Mouse (Mus musculus) cerebellum, adult 9-11 months (tissue): ENCODE data around the gene Slc12a3.
A peak's percentile ranks its signal among the peaks of the same experiment; 100 is the strongest.
"Not testable (repeated sequence)": the region's sequence is repeated elsewhere in the genome, so short reads cannot be mapped to it uniquely, and the experiment has no call there.

ENCODE experiments used
- DNase-seq: peaks from one replicate; pipeline ENCODE4 v3.0.0; 2022

Gene Slc12a3

DNA sequence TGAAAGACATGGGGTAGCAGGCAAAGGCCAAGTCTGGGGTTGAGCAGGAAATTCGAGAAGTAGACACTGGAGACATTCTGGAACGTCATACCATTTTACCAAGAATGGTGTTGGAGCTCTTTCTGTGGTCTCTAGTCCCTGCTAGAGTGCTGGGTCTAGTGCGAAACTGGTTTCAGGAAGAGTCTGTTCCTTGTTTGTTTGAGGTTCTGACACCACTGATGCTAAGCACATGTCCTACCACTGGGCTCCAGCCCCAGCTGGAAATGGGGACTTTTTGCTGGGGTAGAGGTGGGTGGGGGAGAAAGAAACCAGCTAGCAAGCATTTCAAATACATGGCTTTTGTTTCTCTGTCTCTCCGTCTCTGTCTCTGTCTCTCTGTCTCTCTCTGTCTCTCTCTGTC lies 48.0 kb downstream of the Slc12a3 start:
- DNase-seq, result no peak

DNA sequence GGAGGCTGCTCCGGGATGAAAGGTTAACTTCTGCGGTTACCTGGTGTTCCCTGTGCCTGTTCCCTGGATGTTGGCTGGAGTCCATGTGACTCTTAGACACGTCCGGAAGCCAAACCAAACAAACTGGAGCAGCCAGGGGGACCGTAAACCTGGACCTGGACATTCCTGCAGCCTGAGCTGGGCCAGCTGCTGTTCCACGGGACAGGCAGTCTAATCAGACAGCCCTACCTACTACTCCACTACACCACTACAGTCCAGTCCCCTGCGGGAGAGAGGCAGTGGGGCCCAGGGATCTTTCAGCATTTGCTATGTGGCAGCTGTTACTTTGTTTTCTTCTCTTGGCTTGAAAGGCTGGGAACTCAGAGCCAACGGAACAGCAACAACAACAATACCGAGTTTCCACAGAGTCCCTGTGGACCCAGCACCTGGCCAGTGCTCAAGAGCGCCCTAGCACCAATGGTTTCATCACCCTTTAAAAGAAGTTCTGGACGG lies 48.8 kb downstream of the Slc12a3 start:
- DNase-seq, result no peak

DNA sequence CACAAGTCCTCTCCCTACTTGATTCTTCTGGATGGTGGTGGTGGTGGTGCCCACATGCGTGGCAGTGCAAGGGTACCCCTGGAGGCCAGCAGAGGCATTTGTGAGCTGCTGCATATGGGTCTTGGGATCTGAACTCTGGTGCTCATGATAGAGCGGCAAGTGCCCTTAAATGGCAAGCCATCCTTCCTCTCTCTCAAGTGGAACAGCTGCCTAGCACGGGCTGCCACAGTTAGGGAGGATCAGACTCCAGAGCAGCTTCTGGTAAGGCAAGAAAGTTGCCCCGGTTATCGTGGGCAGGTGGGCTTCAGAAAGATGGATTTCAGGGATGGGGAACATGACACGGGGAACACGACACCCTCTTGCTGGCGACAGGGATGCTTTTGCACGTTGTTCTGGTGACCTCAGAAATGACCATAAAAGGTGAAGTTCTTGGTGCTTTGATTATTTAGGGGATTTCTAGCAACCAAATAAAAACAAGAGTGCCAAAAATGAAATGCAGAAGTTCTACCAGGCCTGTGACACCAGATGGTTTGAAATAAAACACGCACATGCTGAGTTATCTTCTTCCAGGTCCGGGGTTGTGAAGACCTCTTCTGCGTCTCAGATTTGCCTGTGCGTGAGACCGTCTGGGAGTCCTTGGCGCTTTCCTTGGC lies 49.9 kb downstream of the Slc12a3 start:
- DNase-seq, result no peak

- DNase-seq, result no peak
These were observed 50.7 kb downstream of the Slc12a3 start for GRCm38 (mm10) chr8:94379686-94380085.

DNA sequence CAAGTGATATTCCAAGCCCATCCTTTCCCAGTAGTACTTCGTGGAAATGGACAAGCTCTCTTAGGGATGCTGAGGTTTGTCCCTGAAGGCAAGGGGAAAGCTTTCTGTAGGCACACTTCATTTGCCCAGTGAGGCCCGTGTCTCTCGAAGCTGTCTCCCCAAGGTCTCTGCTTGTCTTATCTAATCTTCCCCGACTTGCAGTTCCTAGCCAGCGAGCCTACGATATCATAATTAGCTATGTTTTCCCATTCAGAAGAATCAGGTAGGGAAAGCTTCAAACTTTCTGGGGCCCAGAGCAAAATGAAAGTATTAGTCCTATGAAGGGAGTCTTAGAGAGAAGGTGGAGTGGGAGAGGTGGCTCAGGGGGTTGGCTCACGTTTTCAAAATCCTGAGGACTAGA lies 55.2 kb downstream of the Slc12a3 start:
- no peak for DNase-seq

DNA sequence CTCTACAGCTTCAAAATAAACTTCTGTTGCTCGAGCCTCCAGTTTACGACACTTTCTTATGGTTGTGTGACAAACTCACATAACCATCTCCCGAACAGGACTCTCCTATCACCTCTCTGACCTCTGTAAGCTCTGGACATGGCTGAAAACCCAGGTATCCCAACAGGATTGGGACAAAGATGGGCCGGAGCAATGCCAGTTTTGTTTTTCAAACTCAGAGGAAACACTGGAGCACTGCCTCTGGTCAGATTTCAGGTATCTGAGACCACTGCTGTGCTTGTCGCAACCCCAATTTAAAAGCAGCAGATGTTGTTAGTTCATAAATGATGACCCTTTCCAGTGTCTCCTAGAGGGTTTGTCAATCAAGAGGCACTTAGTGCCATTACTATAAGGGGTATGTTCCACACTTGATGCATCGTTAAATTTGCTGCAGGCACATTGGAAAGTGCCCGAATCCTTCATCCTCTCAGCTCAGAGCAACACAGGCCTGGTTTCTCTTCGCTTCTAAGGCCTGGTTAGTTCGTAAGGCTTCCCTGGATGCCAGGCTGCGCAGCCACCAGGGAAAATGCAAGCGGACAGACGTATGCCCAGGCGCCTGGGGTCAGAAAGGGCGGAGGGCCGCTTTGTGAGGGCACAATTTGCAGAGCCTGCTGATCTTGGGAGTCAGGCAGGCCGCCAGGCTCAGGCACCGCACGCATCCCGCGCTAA lies 56.7 kb downstream of the Slc12a3 start:
- peak; percentile 36 for DNase-seq

DNA sequence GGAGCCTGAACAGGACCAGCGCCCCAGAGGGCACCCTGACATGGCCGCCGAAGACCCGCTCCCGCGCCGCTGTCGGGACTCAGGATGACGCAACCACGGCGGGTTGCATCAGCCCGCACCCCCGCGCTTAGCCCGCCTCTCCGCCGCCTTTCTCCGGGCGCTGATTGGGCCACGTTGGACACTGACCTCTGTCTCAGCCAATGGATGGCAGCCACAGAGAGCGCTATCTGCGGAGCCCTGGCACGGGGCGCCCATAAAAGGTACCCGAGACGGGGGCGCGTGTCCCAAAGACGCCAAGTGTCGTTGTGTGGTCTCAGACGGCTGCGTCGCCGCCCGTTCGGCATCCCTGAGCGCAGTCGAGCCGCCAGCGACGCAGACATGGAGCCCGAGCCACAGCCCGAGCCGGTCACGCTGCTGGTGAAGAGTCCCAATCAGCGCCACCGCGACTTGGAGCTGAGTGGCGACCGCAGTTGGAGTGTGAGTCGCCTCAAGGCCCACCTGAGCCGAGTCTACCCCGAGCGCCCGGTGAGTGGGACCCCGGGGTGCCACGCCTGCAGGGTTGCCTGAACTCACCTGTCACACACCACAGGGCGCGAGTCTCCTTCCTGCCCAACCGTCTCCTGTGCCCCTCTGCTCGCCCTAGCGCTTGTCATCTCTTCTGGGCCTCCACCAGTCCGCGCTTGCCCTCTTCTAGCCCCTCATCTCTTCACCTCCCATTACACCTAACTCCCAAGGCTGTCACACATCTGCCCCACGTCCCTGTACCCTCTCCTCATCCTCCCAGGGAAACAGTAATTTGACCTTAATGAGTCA lies 57.4 kb downstream of the Slc12a3 start, which contains the start of gene Herpud1:
TSS of gene Herpud1 (plus strand) at position 225 of the 813 bp plus-strand sequence.
- peak; percentile 98 for DNase-seq

- DNase-seq, result peak; percentile 85
These were observed 58.2 kb downstream of the Slc12a3 start for GRCm38 (mm10) chr8:94387027-94387684.

DNA sequence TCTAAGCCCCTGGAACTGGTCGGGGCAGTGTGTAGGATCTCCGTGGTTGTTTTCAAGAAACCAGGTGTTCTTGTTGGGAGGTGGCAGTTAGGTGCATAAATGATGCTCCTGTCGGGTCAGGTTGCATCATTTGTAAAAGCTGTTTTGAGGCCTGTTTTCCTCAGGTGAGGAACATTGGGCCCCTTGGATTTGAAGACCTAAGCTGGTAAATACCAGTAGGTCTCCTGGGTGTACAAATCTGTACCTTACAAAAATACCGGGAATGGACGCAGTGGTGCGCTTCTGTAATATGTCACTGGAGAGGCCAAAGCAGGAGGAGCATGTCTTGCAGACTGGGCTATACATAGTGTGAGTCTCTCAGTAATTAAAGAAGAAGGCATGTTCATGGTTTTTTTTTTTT lies 58.8 kb downstream of the Slc12a3 start:
- DNase-seq, result no peak

DNA sequence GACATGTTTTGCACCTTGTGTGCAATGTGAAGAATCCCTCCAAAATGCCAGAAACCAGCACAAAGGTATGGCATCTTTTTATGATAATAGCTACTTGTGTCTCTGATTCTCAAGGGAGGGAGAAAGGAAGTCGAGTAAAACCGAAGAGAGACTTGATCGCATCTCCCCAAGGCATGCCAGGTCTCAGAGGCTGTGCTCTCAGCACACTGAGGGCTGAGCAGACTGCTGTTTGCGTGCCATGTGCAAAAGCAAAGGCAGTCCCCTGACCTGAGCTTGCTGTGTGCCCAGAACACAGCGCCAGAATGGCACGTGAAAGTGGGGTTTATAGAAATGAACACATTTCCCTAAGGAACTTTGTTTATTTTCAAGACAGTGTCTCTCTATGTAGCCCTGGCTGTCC lies 60.5 kb downstream of the Slc12a3 start:
- no peak for DNase-seq

- no peak for DNase-seq
These were observed 61.4 kb downstream of the Slc12a3 start for GRCm38 (mm10) chr8:94390429-94390828.

DNA sequence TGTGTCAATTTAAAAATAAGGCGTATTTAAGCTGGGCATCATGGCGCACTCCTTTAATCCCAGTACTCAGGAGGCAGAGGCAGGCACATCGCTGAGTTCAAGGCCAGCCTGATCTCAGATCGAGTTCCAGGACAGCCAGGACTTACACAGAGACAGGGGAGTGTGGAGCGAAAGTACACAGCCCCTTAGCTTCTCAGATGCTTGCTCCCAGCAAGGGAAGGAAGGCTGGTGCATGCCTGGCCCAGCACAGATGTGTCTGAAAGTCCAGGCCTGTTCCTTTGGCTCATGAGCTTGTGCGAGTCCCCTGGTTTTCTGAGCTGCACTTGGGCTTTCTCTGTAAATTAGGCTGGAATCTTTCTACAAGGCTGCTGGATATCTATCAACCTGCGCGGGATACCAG lies 61.9 kb downstream of the Slc12a3 start:
- DNase-seq, result no peak

- peak; percentile 24 for DNase-seq
These were observed 63.1 kb downstream of the Slc12a3 start for GRCm38 (mm10) chr8:94392147-94392546.

GRCm38 (mm10) chr8:94392648-94393047 lies 63.6 kb downstream of the Slc12a3 start:
- DNase-seq, result no peak

GRCm38 (mm10) chr8:94395851-94396540 lies 67.0 kb downstream of the Slc12a3 start:
- no peak for DNase-seq

DNA sequence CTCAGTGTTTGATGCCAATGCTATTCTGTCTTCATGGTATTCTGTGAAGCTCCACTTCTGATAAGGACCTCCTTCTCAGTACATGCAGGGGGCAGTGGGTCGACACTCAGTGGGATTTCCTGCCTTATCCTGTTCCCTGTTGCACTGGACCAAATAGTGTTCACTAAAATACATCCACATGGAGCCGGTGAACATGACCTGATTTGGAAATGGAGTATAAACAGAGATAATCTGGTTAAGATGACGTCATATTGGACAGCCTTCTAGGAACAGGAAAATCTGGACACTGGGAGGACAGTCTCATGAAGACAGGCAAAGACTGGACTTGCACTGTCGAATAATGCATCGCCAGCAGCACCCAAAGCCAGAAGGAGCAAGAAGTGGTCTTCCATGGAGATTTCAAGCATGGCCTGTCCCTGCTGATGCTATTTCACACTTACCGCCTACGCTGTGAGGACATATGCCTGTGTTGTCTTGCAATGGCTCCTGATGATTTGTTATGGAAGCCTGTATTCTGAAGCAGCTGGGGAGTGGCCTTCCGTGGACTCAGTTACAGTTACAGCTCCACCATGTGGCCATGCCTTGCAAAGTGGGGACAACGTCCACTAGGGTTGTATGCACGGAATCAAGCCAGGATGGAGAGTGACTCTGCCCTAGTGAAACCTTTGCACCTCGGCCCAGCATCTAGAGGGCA lies 68.1 kb downstream of the Slc12a3 start:
- peak; percentile 27 for DNase-seq

DNA sequence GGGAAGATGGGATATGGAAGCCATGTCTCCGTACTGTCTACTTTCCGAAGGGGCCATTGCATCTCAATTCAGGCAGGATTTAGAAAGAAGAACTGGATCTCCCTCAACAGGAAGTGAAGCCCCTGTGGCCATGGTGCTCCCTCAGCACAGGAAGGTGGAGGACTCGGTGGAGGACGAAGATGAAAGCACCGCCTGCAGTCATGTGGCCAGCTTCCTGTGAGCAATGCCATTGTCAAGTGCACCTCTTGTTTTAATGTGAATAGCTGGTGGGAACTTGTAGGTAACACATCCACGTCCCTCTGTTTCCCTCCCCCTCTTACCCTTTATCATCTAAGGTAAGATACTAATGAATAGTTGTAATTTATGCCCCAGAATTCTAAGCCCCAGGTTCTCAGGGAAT lies 69.6 kb downstream of the Slc12a3 start:
- DNase-seq, result no peak

GRCm38 (mm10) chr8:94399361-94399953 lies 70.5 kb downstream of the Slc12a3 start:
- no peak for DNase-seq

DNA sequence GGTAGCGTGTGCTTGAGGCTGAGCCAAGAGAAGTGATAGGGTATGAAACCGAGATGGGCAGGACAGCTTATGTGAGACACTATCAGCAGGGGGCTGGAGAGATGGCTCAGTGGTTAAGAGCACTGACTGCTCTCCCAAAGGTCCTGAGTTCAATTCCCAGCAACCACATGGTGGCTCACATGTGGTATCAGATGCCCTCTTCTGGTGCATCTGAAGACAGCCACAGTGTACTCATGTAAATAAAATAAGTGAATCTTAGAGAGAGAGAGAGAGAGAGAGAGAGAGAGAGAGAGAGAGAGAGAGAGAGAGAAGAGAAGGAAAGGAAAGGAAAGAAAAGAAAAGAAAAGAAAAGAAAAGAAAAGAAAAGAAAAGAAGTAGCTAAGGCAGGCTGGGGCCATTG lies 71.0 kb downstream of the Slc12a3 start:
- DNase-seq, result not testable (repeated sequence)

DNA sequence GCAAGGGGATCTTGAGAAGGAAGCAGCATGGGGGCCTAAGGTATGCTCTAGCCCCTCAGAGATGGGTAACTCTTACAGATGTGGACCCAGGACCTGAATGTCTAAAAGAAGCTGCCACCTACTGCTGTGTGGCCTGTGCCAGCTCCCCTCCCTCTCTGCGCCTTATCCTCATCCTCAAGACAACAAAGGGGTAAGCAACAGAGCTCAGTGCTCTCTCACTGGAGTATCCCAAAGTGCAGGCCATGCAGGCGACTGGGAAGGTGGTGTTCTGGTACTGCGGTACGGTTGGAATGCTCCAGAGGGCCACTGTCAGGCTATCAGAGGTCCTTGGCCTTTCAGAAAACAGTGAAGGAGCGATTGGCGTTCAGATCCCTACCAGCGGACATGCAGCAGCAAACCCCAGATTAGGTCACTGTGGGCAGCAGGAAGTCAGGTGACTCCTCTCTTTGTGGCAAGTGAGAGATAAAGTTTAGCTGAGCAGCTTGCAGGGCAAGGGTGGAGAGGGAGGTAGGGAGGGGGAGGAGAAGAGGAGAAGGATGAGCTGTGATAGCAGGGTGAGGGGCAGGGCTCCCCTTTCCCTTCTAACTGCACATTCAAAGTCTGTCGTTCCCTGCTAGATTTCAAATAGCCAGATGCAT lies 79.6 kb downstream of the Slc12a3 start:
- no peak for DNase-seq

DNA sequence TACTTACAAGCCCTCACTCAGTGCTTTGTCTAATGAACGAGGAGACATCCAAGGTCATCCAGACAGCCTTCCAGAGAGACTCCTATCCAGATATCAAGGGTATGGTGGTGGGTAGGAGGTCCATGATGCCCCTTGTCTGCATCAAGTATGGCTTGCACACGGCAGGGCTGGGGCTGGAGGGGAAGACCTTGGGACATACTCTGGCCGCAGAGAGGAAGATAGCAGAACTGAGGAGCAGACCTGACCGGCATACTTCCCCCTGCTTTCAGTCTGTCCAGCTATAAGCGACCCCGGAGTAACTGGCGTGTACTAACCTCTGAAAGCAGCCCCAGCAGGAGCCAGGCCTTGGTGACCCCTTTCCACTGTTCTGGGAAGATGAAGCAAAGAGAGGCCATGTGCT lies 80.5 kb downstream of the Slc12a3 start:
- no peak for DNase-seq
